Mouse (Mus musculus): ENCODE measurements around the gene Adcy9.

- no peak for TF ChIP-seq CTCF (conservative IDR thresholded peaks at IDR 0.05; ENCODE audit: low read length)
- no peak for TF ChIP-seq POU5F1 (IDR thresholded peaks at IDR 0.05; ENCODE audit: borderline replicate concordance, low read length)
Observed at GRCm38 (mm10) chr16:4276151-4276550, 144.1 kb downstream of the Adcy9 start.

Measured in E14TG2a.4 (cell line).